Mouse (Mus musculus): ENCODE data around the gene Tfeb. TPM values are rescaled to one million over a fixed set of nuclear protein-coding genes. Genes with fewer than 3 reads are reported as not detected.

Gene Tfeb
- polyA plus RNA-seq (2012; fragmentation: generic; extraction: Trizol), result 7.6 TPM
- long read RNA-seq, experiment 1, partial matches to known transcripts, result 0 of 1 reads
- long read RNA-seq, experiment 1, other reads (novel, unspliced or antisense), result 0 of 1 reads
- long read RNA-seq, experiment 2, transcript Tfeb-202 (9 exons, 2,342 nt), result major isoform, 17 of 19 reads
- long read RNA-seq, experiment 2, partial matches to known transcripts, result 0 of 19 reads
- long read RNA-seq, experiment 2, other reads (novel, unspliced or antisense), result 1 of 19 reads

- H3K79me2 ChIP-seq (ENCODE audit: control insufficient read depth, insufficient read depth), result no peaks in the 10 kb centered on the region
- H3K36me3 ChIP-seq (ENCODE audit: control insufficient read depth, insufficient read depth), result no peaks in the 10 kb centered on the region
- H3K79me3 ChIP-seq (ENCODE audit: low read depth), result no peaks in the 10 kb centered on the region
- peak within 1 kb of the TSS; percentile 67 for H3ac ChIP-seq (ENCODE audit: control insufficient read depth, insufficient read length, low read depth)
- peak within 1 kb of the TSS; percentile 46 for H3K4me3 ChIP-seq (ENCODE audit: insufficient read depth, poor library complexity, severe bottlenecking)
- TF ChIP-seq MAX (IDR thresholded peaks at IDR 0.05) (no peak), CTCF (IDR thresholded peaks at IDR 0.05; ENCODE audit: control insufficient read depth, insufficient read depth, insufficient read length) (peak; percentile 98), USF1 (IDR thresholded peaks at IDR 0.05; ENCODE audit: low read depth) (no peak), MYOD1 (IDR thresholded peaks at IDR 0.05; ENCODE audit: control insufficient read depth, insufficient read length, low read depth) (peak; percentile 17), MYOG (IDR thresholded peaks at IDR 0.05; ENCODE audit: control insufficient read depth, extremely low read depth, insufficient read length) (no peak), CEBPB (IDR thresholded peaks at IDR 0.05; ENCODE audit: low read depth) (no peak), FOSL1 (IDR thresholded peaks at IDR 0.05; ENCODE audit: insufficient read depth, low read length, poor library complexity, severe bottlenecking) (no peak)
- H3K27me3 ChIP-seq (ENCODE audit: control insufficient read depth, insufficient read depth, insufficient read length), result peaks cover 16% of the 10 kb centered on the region
These were observed at the start of gene Tfeb for GRCm38 (mm10) chr17:47736856-47737255. TSS of gene Tfeb (plus strand) at chr17:47737030.

- Histone ChIP-seq H3K79me2 (ENCODE audit: control insufficient read depth, insufficient read depth) (peaks cover 29% of the 10 kb centered on the region), H3ac (ENCODE audit: control insufficient read depth, insufficient read length, low read depth) (peak overlapping the region; percentile 82), H3K4me3 (ENCODE audit: insufficient read depth, poor library complexity, severe bottlenecking) (peak overlapping the region; percentile 94), H3K27me3 (ENCODE audit: control insufficient read depth, insufficient read depth, insufficient read length) (no peaks in the 10 kb centered on the region), H3K79me3 (ENCODE audit: low read depth) (peaks cover 20% of the 10 kb centered on the region), H3K36me3 (ENCODE audit: control insufficient read depth, insufficient read depth) (peaks cover 32% of the 10 kb centered on the region)
- no peak for TF ChIP-seq CTCF (IDR thresholded peaks at IDR 0.05; ENCODE audit: control insufficient read depth, insufficient read depth, insufficient read length)
- no peak for TF ChIP-seq MYOD1 (IDR thresholded peaks at IDR 0.05; ENCODE audit: control insufficient read depth, insufficient read length, low read depth)
- peak; percentile 35 for TF ChIP-seq MAX (IDR thresholded peaks at IDR 0.05)
- no peak for TF ChIP-seq FOSL1 (IDR thresholded peaks at IDR 0.05; ENCODE audit: insufficient read depth, low read length, poor library complexity, severe bottlenecking)
- peak; percentile 97 for TF ChIP-seq CEBPB (IDR thresholded peaks at IDR 0.05; ENCODE audit: low read depth)
- peak; percentile 52 for TF ChIP-seq USF1 (IDR thresholded peaks at IDR 0.05; ENCODE audit: low read depth)
- TF ChIP-seq MYOG (IDR thresholded peaks at IDR 0.05; ENCODE audit: control insufficient read depth, extremely low read depth, insufficient read length), result no peak
These were observed 49.2 kb upstream of the Tfeb start for GRCm38 (mm10) chr17:47687409-47688343.

GRCm38 (mm10) chr17:47688344-47688607, 48.6 kb upstream of the Tfeb start, which contains the start of gene Tomm6:
TSS of gene Tomm6 (minus strand) at chr17:47688386.
- Histone ChIP-seq H3K79me3 (ENCODE audit: low read depth) (peaks cover 20% of the 10 kb centered on the region), H3K79me2 (ENCODE audit: control insufficient read depth, insufficient read depth) (peaks cover 29% of the 10 kb centered on the region), H3ac (ENCODE audit: control insufficient read depth, insufficient read length, low read depth) (peak within 1 kb of the TSS; percentile 82), H3K4me3 (ENCODE audit: insufficient read depth, poor library complexity, severe bottlenecking) (peak within 1 kb of the TSS; percentile 94), H3K36me3 (ENCODE audit: control insufficient read depth, insufficient read depth) (peaks cover 30% of the 10 kb centered on the region), H3K27me3 (ENCODE audit: control insufficient read depth, insufficient read depth, insufficient read length) (no peaks in the 10 kb centered on the region)
- TF ChIP-seq MYOG (IDR thresholded peaks at IDR 0.05; ENCODE audit: control insufficient read depth, extremely low read depth, insufficient read length), result no peak
- no peak for TF ChIP-seq MAX (IDR thresholded peaks at IDR 0.05)
- no peak for TF ChIP-seq MYOD1 (IDR thresholded peaks at IDR 0.05; ENCODE audit: control insufficient read depth, insufficient read length, low read depth)
- TF ChIP-seq CEBPB (IDR thresholded peaks at IDR 0.05; ENCODE audit: low read depth), result no peak
- TF ChIP-seq CTCF (IDR thresholded peaks at IDR 0.05; ENCODE audit: control insufficient read depth, insufficient read depth, insufficient read length), result no peak
- TF ChIP-seq FOSL1 (IDR thresholded peaks at IDR 0.05; ENCODE audit: insufficient read depth, low read length, poor library complexity, severe bottlenecking), result no peak
- TF ChIP-seq USF1 (IDR thresholded peaks at IDR 0.05; ENCODE audit: low read depth), result no peak

DNA sequence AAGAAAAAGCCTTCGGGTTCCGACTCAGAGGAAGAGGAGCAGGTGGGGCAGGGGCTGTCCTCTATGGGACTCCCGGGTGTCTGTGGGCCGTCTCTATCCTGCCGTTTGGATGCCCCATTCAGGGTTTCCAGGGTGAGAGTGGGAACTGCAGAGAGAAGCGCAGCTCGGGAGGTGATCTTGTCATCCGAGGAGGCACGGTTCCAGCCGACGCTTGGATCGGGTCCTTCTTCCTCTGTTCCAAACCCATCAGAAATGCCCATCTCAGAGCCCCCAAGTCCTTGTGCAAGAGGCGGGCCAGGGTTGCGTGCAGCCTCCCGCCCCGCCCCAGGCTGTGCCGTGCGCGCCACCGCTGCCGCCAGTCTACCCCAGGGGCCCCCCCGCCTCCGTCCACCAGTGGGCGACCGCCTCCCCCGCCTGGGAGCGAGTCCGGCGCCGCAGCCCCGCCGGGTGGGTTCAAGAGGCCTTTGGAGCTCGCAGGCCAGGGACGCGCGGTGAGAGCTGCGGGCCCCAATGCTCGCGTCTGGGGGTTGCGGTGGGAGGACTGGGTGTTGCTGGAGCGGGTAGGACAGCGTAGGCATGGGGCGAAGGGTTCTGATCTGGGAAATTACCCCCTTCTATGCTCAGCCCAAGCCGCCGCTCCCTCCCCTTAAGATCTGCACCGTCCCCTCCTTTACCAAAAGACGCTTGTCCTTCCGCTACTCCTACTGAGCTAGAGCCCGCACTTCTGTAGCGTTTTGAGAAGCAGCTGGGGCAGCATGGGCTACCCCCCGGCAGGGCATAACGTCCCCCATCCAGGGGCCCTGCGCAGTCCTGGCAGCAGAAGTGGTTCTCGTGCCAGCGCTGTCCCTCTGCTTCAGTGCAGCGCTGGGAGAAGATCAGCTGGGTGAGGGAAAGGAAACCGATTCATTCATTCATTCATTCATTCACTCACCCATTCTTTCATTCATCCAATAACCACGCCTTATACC, 47.9 kb upstream of the Tfeb start, which contains the start of gene Frs3:
Gene Frs3 (plus strand): TSS at position 423 of the 968 bp plus-strand sequence.
- peaks cover 25% of the 10 kb centered on the region for H3K36me3 ChIP-seq (ENCODE audit: control insufficient read depth, insufficient read depth)
- no peak for TF ChIP-seq FOSL1 (IDR thresholded peaks at IDR 0.05; ENCODE audit: insufficient read depth, low read length, poor library complexity, severe bottlenecking)
- no peak for TF ChIP-seq CEBPB (IDR thresholded peaks at IDR 0.05; ENCODE audit: low read depth)

DNA sequence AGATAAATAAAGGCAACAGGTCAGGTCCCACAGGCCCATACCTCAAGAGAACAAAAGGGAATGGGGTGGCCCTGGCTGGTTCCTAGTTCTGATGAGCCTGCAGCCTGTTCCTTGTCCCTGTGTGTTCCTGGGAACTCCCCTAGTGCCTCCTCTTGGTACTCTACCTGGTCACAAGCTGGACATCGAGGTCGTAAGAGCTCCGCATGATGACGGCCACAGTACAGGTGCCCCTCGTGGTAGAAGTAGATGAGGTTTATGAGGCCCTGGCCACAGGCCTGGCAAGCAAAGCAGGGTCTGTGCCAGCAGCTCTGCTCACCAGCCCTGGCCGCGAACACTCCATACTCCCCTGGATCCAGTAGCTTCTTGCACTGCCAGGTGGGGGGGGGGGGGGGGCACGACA, 46.9 kb upstream of the Tfeb start:
- H3ac ChIP-seq (ENCODE audit: control insufficient read depth, insufficient read length, low read depth), result peak overlapping the region; percentile 14
- H3K79me2 ChIP-seq (ENCODE audit: control insufficient read depth, insufficient read depth), result peaks cover 29% of the 10 kb centered on the region
- peaks cover 16% of the 10 kb centered on the region for H3K36me3 ChIP-seq (ENCODE audit: control insufficient read depth, insufficient read depth)
- no peak overlapping the region for H3K4me3 ChIP-seq (ENCODE audit: insufficient read depth, poor library complexity, severe bottlenecking)
- TF ChIP-seq CEBPB (IDR thresholded peaks at IDR 0.05; ENCODE audit: low read depth) (no peak), MYOD1 (IDR thresholded peaks at IDR 0.05; ENCODE audit: control insufficient read depth, insufficient read length, low read depth) (no peak), FOSL1 (IDR thresholded peaks at IDR 0.05; ENCODE audit: insufficient read depth, low read length, poor library complexity, severe bottlenecking) (no peak), CTCF (IDR thresholded peaks at IDR 0.05; ENCODE audit: control insufficient read depth, insufficient read depth, insufficient read length) (no peak), MYOG (IDR thresholded peaks at IDR 0.05; ENCODE audit: control insufficient read depth, extremely low read depth, insufficient read length) (no peak), MAX (IDR thresholded peaks at IDR 0.05) (no peak), USF1 (IDR thresholded peaks at IDR 0.05; ENCODE audit: low read depth) (no peak)
- no peaks in the 10 kb centered on the region for H3K27me3 ChIP-seq (ENCODE audit: control insufficient read depth, insufficient read depth, insufficient read length)
- peaks cover 20% of the 10 kb centered on the region for H3K79me3 ChIP-seq (ENCODE audit: low read depth)

More for the DNA sequence above, 47.9 kb upstream of the Tfeb start, which contains the start of gene Frs3:
- Histone ChIP-seq H3K79me3 (ENCODE audit: low read depth) (peaks cover 20% of the 10 kb centered on the region), H3K79me2 (ENCODE audit: control insufficient read depth, insufficient read depth) (peaks cover 29% of the 10 kb centered on the region), H3K4me3 (ENCODE audit: insufficient read depth, poor library complexity, severe bottlenecking) (peak within 1 kb of the TSS; percentile 94), H3K27me3 (ENCODE audit: control insufficient read depth, insufficient read depth, insufficient read length) (no peaks in the 10 kb centered on the region), H3ac (ENCODE audit: control insufficient read depth, insufficient read length, low read depth) (peak within 1 kb of the TSS; percentile 82)
